Mouse (Mus musculus): Measurements from ENCODE around the gene Aff4. TPM values are rescaled to one million over a fixed set of nuclear protein-coding genes. Genes with fewer than 3 reads are reported as not detected.
A peak's percentile ranks its signal among the peaks of the same experiment; 100 is the strongest.

Gene Aff4
- polyA plus RNA-seq, 1 experiment = 12.1 TPM

DNA sequence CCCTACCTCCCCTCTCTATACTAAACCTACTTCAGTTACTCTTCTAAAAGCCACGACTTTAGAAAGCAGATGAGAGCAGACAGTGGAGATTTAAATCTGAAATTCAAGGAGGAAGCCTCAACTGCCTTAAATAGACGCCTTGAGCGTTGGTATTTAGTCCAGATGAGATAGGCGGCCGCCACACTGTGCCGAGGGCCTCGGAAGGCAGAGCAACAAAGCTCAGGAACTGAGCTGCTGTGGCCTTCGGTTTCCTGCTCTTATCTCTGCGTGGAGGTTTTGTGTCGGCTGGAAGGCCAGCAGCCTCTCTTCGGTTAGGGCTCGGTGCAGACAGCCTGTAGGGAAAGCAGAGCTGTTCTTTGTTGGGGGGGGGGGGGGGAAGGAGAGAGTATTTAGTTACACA lies 91.3 kb downstream of the Aff4 start:
- TF ChIP-seq CEBPB (IDR thresholded peaks at IDR 0.05; ENCODE audit: low read depth) = no peak
- no peak for TF ChIP-seq USF1 (IDR thresholded peaks at IDR 0.05; ENCODE audit: low read depth)
- TF ChIP-seq MAX (IDR thresholded peaks at IDR 0.05) = no peak
- no peak for TF ChIP-seq FOSL1 (IDR thresholded peaks at IDR 0.05; ENCODE audit: insufficient read depth, low read length, poor library complexity, severe bottlenecking)
- TF ChIP-seq CTCF (IDR thresholded peaks at IDR 0.05; ENCODE audit: control insufficient read depth, insufficient read depth, insufficient read length) = no peak
- TF ChIP-seq MYOG (IDR thresholded peaks at IDR 0.05; ENCODE audit: control insufficient read depth, extremely low read depth, insufficient read length) = no peak
- no peak for TF ChIP-seq MYOD1 (IDR thresholded peaks at IDR 0.05; ENCODE audit: control insufficient read depth, insufficient read length, low read depth)
- H3K79me3 ChIP-seq (ENCODE audit: low read depth) = no peaks in the 10 kb centered on the region
- H3ac ChIP-seq (ENCODE audit: control insufficient read depth, insufficient read length, low read depth) = no peak overlapping the region
- H3K4me3 ChIP-seq (ENCODE audit: insufficient read depth, poor library complexity, severe bottlenecking) = no peak overlapping the region
- H3K36me3 ChIP-seq (ENCODE audit: control insufficient read depth, insufficient read depth) = no peaks in the 10 kb centered on the region
- H3K27me3 ChIP-seq (ENCODE audit: control insufficient read depth, insufficient read depth, insufficient read length) = peaks cover 7% of the 10 kb centered on the region
- H3K79me2 ChIP-seq (ENCODE audit: control insufficient read depth, insufficient read depth) = no peaks in the 10 kb centered on the region

DNA sequence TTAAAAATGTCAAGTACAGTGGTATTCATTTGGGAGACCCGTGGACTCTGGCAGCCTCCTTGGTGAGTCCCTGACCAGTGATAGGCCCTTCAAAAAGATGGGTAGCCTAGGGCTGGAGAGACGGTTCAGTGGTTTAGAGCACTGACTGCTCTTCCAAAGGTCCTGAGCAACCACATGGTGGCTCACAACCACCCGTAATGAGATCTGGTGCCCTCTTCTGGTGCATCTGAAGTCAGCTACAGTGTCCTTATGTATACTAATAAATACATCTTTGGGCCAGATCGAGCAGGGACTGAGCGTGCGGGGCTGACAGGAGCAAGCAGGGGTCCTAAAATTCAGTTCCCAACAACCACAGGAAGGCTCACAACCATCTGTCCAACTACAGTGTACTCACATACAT lies 93.2 kb downstream of the Aff4 start:
- H3K27me3 ChIP-seq (ENCODE audit: control insufficient read depth, insufficient read depth, insufficient read length) = no peaks in the 10 kb centered on the region
- no peaks in the 10 kb centered on the region for H3K79me3 ChIP-seq (ENCODE audit: low read depth)
- no peak for TF ChIP-seq MYOG (IDR thresholded peaks at IDR 0.05; ENCODE audit: control insufficient read depth, extremely low read depth, insufficient read length)
- peak; percentile 37 for TF ChIP-seq MAX (IDR thresholded peaks at IDR 0.05)
- H3K79me2 ChIP-seq (ENCODE audit: control insufficient read depth, insufficient read depth) = no peaks in the 10 kb centered on the region
- H3K36me3 ChIP-seq (ENCODE audit: control insufficient read depth, insufficient read depth) = no peaks in the 10 kb centered on the region
- H3K4me3 ChIP-seq (ENCODE audit: insufficient read depth, poor library complexity, severe bottlenecking) = no peak overlapping the region
- H3ac ChIP-seq (ENCODE audit: control insufficient read depth, insufficient read length, low read depth) = no peak overlapping the region

GRCm38 (mm10) chr11:53445562-53445961 lies 94.9 kb downstream of the Aff4 start:
- Histone ChIP-seq H3K79me2 (ENCODE audit: control insufficient read depth, insufficient read depth) (no peaks in the 10 kb centered on the region), H3K4me3 (ENCODE audit: insufficient read depth, poor library complexity, severe bottlenecking) (no peak overlapping the region), H3K79me3 (ENCODE audit: low read depth) (no peaks in the 10 kb centered on the region), H3K36me3 (ENCODE audit: control insufficient read depth, insufficient read depth) (no peaks in the 10 kb centered on the region), H3K27me3 (ENCODE audit: control insufficient read depth, insufficient read depth, insufficient read length) (peaks cover 6% of the 10 kb centered on the region), H3ac (ENCODE audit: control insufficient read depth, insufficient read length, low read depth) (no peak overlapping the region)
- no peak for TF ChIP-seq CEBPB (IDR thresholded peaks at IDR 0.05; ENCODE audit: low read depth)
- TF ChIP-seq MYOG (IDR thresholded peaks at IDR 0.05; ENCODE audit: control insufficient read depth, extremely low read depth, insufficient read length) = no peak
- TF ChIP-seq FOSL1 (IDR thresholded peaks at IDR 0.05; ENCODE audit: insufficient read depth, low read length, poor library complexity, severe bottlenecking) = no peak
- no peak for TF ChIP-seq CTCF (IDR thresholded peaks at IDR 0.05; ENCODE audit: control insufficient read depth, insufficient read depth, insufficient read length)
- TF ChIP-seq MAX (IDR thresholded peaks at IDR 0.05) = no peak
- no peak for TF ChIP-seq MYOD1 (IDR thresholded peaks at IDR 0.05; ENCODE audit: control insufficient read depth, insufficient read length, low read depth)
- no peak for TF ChIP-seq USF1 (IDR thresholded peaks at IDR 0.05; ENCODE audit: low read depth)

DNA sequence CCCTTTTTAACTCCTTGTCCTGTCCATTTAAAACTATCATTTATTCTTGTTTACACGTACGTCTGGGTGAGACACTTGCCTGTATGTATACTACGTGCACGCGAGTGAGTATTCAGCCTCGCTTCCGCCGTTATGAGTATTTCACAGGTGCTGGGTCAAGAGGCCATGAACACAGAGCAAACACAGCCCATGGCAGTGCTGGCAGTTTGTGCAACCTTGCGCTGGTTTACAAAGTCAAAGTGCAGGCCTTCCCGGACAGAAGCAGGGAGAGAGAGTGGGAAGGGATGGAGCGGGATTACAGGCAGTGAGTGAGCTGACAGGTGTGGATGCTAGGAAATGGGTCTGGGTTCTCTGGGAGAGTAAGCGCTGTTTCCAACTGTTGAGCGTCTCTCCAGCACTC lies 95.5 kb downstream of the Aff4 start:
- Histone ChIP-seq H3K36me3 (ENCODE audit: control insufficient read depth, insufficient read depth) (no peaks in the 10 kb centered on the region), H3K79me2 (ENCODE audit: control insufficient read depth, insufficient read depth) (no peaks in the 10 kb centered on the region), H3ac (ENCODE audit: control insufficient read depth, insufficient read length, low read depth) (no peak overlapping the region), H3K4me3 (ENCODE audit: insufficient read depth, poor library complexity, severe bottlenecking) (no peak overlapping the region), H3K27me3 (ENCODE audit: control insufficient read depth, insufficient read depth, insufficient read length) (peaks cover 10% of the 10 kb centered on the region), H3K79me3 (ENCODE audit: low read depth) (no peaks in the 10 kb centered on the region)
- TF ChIP-seq CEBPB (IDR thresholded peaks at IDR 0.05; ENCODE audit: low read depth) (no peak), MAX (IDR thresholded peaks at IDR 0.05) (no peak), MYOD1 (IDR thresholded peaks at IDR 0.05; ENCODE audit: control insufficient read depth, insufficient read length, low read depth) (no peak), USF1 (IDR thresholded peaks at IDR 0.05; ENCODE audit: low read depth) (no peak), CTCF (IDR thresholded peaks at IDR 0.05; ENCODE audit: control insufficient read depth, insufficient read depth, insufficient read length) (no peak), FOSL1 (IDR thresholded peaks at IDR 0.05; ENCODE audit: insufficient read depth, low read length, poor library complexity, severe bottlenecking) (no peak), MYOG (IDR thresholded peaks at IDR 0.05; ENCODE audit: control insufficient read depth, extremely low read depth, insufficient read length) (no peak)

- no peak overlapping the region for H3ac ChIP-seq (ENCODE audit: control insufficient read depth, insufficient read length, low read depth)
These were observed 97.4 kb downstream of the Aff4 start for GRCm38 (mm10) chr11:53447996-53448395.

DNA sequence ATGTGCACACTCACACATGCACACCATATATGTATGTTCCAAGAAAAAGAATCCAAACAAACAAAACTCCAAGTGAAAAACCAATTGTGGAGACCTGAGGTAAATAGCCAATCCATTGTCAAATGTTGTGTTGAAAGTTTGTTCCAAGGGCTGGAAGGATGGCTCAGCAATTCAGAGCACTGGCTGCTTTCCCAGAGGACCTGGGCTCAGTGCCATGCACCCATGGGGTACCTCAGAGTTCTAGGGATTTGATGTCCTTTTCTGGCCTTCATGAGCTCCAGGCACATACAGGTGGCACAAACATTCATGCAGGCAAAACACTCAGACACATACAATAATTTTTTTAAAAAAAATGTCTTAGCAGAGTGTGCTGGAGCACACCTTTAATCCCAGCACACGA lies 97.9 kb downstream of the Aff4 start:
- H3K4me3 ChIP-seq (ENCODE audit: insufficient read depth, poor library complexity, severe bottlenecking) = no peak overlapping the region
- TF ChIP-seq CEBPB (IDR thresholded peaks at IDR 0.05; ENCODE audit: low read depth) (no peak), USF1 (IDR thresholded peaks at IDR 0.05; ENCODE audit: low read depth) (no peak), FOSL1 (IDR thresholded peaks at IDR 0.05; ENCODE audit: insufficient read depth, low read length, poor library complexity, severe bottlenecking) (no peak), MYOD1 (IDR thresholded peaks at IDR 0.05; ENCODE audit: control insufficient read depth, insufficient read length, low read depth) (no peak), CTCF (IDR thresholded peaks at IDR 0.05; ENCODE audit: control insufficient read depth, insufficient read depth, insufficient read length) (no peak), MAX (IDR thresholded peaks at IDR 0.05) (no peak), MYOG (IDR thresholded peaks at IDR 0.05; ENCODE audit: control insufficient read depth, extremely low read depth, insufficient read length) (no peak)
- H3K79me3 ChIP-seq (ENCODE audit: low read depth) = no peaks in the 10 kb centered on the region
- no peak overlapping the region for H3ac ChIP-seq (ENCODE audit: control insufficient read depth, insufficient read length, low read depth)
- no peaks in the 10 kb centered on the region for H3K36me3 ChIP-seq (ENCODE audit: control insufficient read depth, insufficient read depth)
- H3K27me3 ChIP-seq (ENCODE audit: control insufficient read depth, insufficient read depth, insufficient read length) = peaks cover 10% of the 10 kb centered on the region
- H3K79me2 ChIP-seq (ENCODE audit: control insufficient read depth, insufficient read depth) = no peaks in the 10 kb centered on the region

More at GRCm38 (mm10) chr11:53447996-53448395, 97.4 kb downstream of the Aff4 start:
- Histone ChIP-seq H3K79me3 (ENCODE audit: low read depth) (no peaks in the 10 kb centered on the region), H3K36me3 (ENCODE audit: control insufficient read depth, insufficient read depth) (no peaks in the 10 kb centered on the region), H3K4me3 (ENCODE audit: insufficient read depth, poor library complexity, severe bottlenecking) (no peak overlapping the region), H3K27me3 (ENCODE audit: control insufficient read depth, insufficient read depth, insufficient read length) (peaks cover 10% of the 10 kb centered on the region), H3K79me2 (ENCODE audit: control insufficient read depth, insufficient read depth) (no peaks in the 10 kb centered on the region)
- no peak for TF ChIP-seq FOSL1 (IDR thresholded peaks at IDR 0.05; ENCODE audit: insufficient read depth, low read length, poor library complexity, severe bottlenecking)
- TF ChIP-seq MYOG (IDR thresholded peaks at IDR 0.05; ENCODE audit: control insufficient read depth, extremely low read depth, insufficient read length) = no peak
- TF ChIP-seq USF1 (IDR thresholded peaks at IDR 0.05; ENCODE audit: low read depth) = no peak
- no peak for TF ChIP-seq CEBPB (IDR thresholded peaks at IDR 0.05; ENCODE audit: low read depth)
- no peak for TF ChIP-seq CTCF (IDR thresholded peaks at IDR 0.05; ENCODE audit: control insufficient read depth, insufficient read depth, insufficient read length)

All from C2C12 (cell line).